Mouse (Mus musculus) gastrocnemius, adult 2 months (tissue): ENCODE results near the gene Actbl2. TPM values are rescaled to one million over a fixed set of nuclear protein-coding genes. Genes with fewer than 3 reads are reported as not detected.

ENCODE experiments used
- DNase-seq: peaks from one replicate; pipeline ENCODE4 v3.0.0; 2022
- H3K27ac ChIP-seq: fragments of 200-600 bp; 2 replicates; pipeline ENCODE4 v1.8.1; 2022; ENCODE audit warnings: mild to moderate bottlenecking
- H3K4me3 ChIP-seq: fragments of 200-600 bp; 2 replicates; pipeline ENCODE4 v1.8.1; 2022; ENCODE audit warnings: mild to moderate bottlenecking, moderate library complexity
- CTCF ChIP-seq: fragments of 200-600 bp; IDR thresholded peaks from 2 replicates; pipeline ENCODE4 v1.8.1; 2022; ENCODE audit warnings: antibody characterized with exemption, mild to moderate bottlenecking, moderate library complexity
- intact Hi-C: fragments of 180-260 bp; cut with DNase I; formaldehyde crosslinking; loops from one replicate; pipeline ENCODE4 v1.15.1; 2025
- total RNA-seq, 2 experiments: library from RNA; stranded (reverse); gene quantifications; 2 replicates each; pipeline ENCODE4 v1.2.3; 2021

Actbl2 gene
- total RNA-seq, 2 experiments from 2014 or later = not detected

DNA sequence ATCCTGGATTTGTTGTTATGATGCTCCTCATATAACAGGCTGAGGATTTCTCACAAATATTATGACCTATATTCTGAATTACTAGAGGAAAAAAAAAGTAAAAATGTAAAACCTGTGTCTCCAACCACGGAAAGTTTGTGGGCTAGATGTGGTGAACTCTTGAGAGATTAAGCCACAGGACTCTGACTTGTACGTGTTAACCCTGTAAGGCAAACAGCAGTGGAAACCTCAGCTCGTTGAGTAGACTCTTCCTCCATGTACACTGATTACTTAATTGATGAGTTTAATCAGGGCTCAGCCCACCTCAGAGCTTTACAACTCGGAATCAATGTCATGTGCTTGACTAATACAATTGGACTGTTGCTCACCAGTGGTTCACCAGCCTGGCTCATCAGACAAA is 3.2 kb downstream of the Actbl2 start:
- Histone ChIP-seq H3K4me3 (no peak overlapping the region), H3K27ac (no peak overlapping the region)
- intact Hi-C loops = no loop called here
- DNase-seq = no peak
- TF ChIP-seq CTCF = no peak

DNA sequence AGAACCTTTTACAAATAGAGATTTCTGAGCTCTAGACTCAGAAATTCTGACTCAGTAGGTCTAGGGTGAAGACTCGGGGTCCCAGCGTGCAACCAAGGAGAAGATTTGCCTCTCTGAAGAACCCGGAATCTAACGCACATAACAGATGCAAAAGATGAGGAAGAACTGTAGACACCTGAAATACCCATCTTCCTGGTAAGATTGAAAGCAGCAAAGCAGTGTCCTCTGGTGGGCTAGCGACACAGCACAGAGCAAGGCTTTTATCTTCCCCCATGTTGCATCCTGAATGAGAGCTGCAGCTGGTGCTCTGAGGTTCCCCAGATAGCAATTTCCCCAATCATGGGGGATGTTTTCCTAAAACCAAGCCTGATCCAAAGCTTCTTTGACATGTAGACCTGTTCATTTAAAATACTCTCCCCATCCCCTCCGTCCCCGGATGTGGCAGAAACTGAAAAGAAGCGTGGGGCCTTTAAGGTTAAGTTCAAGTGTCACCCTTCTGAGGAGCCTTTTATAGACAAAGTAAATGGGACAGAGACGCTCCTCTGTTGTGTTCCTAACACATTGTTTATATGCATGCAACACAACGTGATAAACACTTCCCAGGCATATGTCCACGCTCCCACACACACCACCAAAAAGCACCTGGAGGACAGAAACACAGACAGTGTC is 3.7 kb downstream of the Actbl2 start:
- DNase-seq = no peak
- Histone ChIP-seq H3K27ac (no peak overlapping the region), H3K4me3 (no peak overlapping the region)
- no peak for TF ChIP-seq CTCF
- intact Hi-C loops = no loop called here

DNA sequence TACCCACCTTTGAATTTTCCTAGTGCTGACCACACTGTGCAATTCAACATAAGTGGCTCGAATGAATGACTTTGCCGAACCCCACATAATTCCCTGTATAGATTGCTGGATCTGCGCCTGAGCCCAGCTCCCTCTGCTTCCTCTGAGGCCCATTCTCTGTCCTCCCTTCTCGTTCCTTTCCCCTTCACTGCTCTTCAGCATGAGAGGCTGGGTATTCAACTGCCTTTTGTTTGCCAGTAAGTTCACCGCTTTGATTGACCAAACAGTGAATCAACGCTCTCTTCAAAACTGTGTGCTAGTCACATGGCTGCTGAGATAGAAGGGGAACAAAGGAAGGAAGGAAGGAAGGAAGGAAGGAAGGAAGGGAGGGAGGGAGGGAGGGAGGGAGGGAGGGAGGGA is 4.3 kb downstream of the Actbl2 start:
- no peak overlapping the region for H3K27ac ChIP-seq
- intact Hi-C loops = no loop called here
- DNase-seq = no peak
- no peak overlapping the region for H3K4me3 ChIP-seq
- no peak for TF ChIP-seq CTCF

DNA sequence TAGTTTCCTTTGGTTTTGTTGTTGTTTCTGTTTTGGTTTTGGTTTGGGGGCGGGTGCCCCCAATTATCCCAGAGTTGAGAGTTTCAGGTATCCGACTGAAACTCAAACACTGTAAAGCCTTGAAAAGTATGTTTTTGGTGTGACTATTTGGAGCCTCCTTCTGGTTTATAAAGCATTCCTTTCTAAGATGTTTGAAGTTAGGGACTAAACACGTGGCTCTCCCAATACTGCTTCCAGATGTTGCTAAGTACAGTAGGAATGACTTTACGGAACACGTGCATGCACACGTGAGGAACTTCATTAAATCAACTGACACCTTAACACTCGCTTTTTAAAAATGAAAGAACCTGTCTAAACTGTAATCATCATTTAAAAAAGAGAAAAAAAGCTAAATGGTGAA is 4.9 kb downstream of the Actbl2 start:
- no peak for DNase-seq
- Histone ChIP-seq H3K27ac (no peak overlapping the region), H3K4me3 (no peak overlapping the region)
- intact Hi-C loops = no loop called here
- TF ChIP-seq CTCF = no peak

DNA sequence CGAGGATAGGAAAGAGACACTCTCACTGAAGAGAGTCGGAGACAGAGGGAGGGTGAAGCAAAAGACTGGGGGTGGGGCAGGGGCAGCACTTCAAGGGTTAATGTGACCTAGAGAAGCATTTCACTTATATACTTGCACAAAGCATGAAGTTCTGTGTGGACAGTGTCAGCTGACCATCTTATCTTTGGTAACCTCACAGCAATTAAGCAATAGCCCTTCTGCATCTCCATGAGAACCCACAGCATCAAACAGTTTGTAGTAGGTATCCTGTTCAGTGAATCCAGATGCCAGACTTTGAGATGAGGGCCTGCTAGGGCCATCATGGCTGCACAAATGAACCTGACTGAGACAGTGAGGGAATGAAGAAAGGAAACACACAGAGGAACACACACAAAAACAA is 8.4 kb downstream of the Actbl2 start:
- no peak for TF ChIP-seq CTCF
- Histone ChIP-seq H3K27ac (no peak overlapping the region), H3K4me3 (no peak overlapping the region)
- intact Hi-C loops = no loop called here
- no peak for DNase-seq

DNA sequence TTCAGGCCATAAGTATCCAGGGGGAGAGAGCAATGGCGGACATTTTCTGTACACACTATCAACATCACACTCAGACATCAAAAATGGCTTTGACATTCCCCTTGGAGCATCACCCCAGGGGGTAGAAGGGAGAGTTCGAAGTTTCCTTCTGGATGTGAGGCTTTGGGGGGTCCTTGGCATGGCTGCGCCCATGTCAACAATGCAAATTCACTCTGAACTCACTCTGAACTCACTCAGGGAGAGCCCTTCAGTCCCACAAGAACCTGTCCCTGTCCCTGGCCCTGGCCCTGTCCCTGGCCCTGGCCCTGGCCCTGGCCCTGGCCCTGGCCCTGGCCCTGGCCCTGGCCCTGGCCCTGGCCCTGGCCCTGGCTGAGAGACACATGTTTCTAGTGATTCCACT is 8.9 kb downstream of the Actbl2 start:
- Histone ChIP-seq H3K27ac (no peak overlapping the region), H3K4me3 (no peak overlapping the region)
- TF ChIP-seq CTCF = no peak
- DNase-seq = no peak
- intact Hi-C loops = no loop called here

DNA sequence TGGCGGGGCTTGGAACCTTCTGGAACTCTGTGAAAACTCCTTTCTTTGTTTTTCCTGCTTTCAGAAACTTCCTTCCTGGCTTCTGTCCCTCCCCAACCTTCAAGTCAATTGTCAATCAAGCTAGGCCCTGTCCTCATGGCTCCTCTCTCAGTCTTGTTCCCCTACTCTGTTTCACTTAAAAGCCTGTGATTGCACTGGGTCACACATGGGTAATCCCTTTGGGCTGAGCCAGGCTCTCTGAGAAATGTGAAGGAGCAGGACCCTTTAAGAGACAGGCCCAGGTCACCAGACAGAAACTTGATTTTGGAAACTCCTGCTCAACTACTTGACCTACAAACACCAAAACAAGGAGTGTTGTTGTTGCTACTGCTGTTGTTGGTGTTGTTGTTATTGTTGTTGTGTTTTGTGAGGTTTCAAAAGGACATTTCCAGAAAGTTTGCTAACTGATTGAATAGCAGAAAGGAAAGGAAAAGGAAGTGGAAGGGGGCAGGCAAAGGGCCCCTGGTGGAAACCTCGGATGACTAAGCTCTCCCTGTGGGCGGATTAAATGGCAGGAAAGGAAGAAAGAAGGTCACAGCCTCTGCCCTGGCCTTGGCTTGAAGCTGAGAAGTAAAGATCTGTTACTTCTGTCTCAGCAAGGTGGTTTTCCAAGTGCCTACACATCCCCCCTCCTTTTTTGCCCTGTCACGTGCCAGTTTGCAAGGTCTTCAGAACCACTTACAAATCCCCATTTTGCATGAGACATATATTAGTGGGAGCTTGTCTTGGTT is 10.6 kb downstream of the Actbl2 start:
- H3K27ac ChIP-seq = no peak overlapping the region
- intact Hi-C loops = no loop called here
- no peak for TF ChIP-seq CTCF

DNA sequence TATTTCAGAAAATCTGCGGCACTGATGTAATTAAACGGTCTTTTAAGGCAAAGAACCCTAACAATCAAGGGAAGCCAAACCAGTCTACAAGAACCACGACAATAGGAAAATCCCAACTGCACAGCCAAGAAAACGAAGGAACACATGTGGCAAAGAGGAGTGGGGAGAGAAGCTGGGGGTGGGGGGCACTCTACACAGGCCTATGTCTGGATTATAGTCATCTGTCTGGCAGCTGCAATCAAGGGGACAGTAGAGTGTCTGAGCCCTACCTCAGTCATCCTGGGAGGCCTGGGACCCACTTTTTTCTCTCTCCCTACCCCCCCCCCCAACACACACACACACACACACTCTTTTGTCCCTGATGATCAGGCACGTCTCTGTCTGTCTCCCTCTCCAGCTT is 12.0 kb downstream of the Actbl2 start:
- no peak overlapping the region for H3K27ac ChIP-seq
- intact Hi-C loops = no loop called here
- TF ChIP-seq CTCF = no peak
- no peak overlapping the region for H3K4me3 ChIP-seq
- DNase-seq = no peak

More for the DNA sequence above, 10.6 kb downstream of the Actbl2 start:
- no peak for DNase-seq
- H3K4me3 ChIP-seq = no peak overlapping the region

DNA sequence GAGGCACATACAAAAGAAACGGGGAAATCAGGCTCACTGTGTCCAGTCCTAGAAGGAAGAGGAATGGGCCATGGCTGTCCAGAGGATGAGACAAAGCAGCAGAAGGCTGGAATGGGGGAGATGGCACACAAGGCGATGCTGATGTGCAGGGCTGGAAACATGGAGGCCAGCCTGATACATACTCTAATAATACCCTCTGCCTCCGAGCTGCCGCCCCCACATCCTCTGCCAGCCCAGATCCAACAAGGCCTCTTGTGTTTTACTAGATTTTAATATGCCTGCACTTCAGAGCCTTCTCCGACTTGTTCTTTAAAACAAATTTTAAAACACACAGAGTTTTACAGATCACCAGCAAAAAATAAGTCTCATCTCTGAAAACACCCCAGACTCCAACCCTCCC is 14.2 kb downstream of the Actbl2 start:
- no peak for TF ChIP-seq CTCF

DNA sequence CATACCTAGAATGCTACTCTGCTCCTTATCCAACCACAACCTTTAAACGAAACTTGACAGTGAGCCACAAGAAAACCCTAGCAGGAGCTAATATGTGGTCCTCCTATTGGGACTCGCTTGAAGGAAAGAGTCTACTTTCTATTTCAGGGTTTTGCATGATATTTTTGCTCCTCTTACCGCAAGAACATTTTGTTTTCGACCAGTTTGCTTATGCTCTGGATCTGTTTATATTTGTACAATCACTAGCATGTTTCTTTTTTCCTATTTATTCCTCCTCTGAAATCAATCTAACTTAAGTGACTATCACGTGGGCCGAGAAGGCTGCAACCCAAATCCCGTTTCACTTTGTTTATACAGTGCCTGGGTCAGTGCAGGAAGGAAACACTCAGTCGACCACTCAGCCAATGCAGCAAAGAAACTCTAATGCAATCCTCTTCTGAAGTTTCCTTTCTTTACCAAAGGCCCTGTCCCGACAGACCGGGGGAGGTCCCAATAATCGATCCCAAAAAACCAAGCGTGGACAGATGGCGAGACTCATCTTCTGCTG is 15.0 kb downstream of the Actbl2 start:
- DNase-seq = no peak
- no peak overlapping the region for H3K4me3 ChIP-seq
- H3K27ac ChIP-seq = no peak overlapping the region
- TF ChIP-seq CTCF = no peak
- intact Hi-C loops = no loop called here

More for the DNA sequence above, 14.2 kb downstream of the Actbl2 start:
- intact Hi-C loops = no loop called here
- DNase-seq = no peak
- Histone ChIP-seq H3K27ac (no peak overlapping the region), H3K4me3 (no peak overlapping the region)

DNA sequence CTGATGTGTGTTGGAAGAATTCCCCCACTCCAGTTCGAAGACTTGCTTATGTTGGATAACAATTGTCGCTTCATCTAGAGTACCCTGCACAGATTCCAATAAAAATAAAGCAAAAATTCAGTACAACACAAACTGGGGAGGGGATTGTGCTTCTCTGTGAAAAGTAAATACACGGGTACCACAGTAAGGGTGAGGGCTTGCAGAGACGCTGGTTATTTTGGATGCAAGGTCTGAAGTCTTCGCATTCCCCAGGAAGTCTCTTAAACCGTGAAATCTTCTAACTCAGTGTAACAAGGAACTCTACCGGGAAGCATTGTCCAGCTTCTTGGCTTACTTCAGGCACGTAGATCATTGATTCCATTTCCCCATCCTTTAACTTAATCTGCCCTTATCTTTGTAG is 17.1 kb downstream of the Actbl2 start:
- no peak for TF ChIP-seq CTCF
- Histone ChIP-seq H3K4me3 (no peak overlapping the region), H3K27ac (no peak overlapping the region)
- DNase-seq = no peak
- intact Hi-C loops = no loop called here

DNA sequence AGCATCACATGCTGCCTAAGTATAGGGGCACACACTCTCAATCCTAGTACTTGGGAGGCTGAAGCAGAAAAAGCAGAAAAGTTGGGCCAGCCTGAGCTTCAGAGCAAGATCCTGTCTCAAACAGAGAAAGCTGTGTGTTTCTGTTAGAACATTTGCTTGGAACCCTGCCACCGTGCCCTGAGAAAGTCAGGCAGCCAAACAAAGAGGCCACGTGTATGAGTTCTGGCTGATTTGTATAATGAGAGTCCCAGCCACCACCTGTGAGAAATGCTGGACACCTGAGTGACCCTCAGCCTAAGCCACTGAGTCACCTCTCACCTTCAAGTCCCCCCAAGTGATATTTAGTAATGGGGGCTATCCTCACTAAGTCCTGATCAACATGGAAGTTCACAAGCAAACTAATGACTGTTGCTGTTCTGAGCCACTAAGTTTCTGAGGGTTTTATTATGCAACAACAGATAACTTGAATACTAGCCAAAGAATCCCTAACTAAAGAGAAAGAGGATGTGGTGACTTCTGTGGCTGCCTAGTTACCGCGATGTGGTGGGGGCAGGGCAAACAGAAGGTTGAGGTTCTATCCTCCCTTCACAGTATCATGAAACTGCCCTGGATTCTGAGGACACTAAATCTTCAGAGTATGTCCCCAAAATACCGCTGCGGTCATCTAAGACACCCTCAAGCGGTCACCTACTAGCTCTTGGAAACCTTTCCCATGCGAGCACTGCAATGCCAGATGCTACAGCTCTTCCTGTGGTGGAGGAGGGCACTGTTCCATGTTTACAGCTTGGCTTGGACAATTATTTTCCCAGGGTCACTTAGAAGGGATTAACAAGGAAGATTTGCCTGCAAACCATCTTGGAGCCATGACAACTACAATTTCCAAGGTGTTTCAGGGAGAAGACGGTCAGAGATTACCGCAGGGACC is 31.9 kb downstream of the Actbl2 start:
- no peak overlapping the region for H3K4me3 ChIP-seq
- TF ChIP-seq CTCF = no peak
- intact Hi-C loops = no loop called here
- no peak for DNase-seq
- no peak overlapping the region for H3K27ac ChIP-seq
